Mouse (Mus musculus) frontal cortex, adult 2 months (tissue): Measurements from ENCODE around the gene Kdm6b. TPM values are rescaled to one million over a fixed set of nuclear protein-coding genes. Genes with fewer than 3 reads are reported as not detected.

ENCODE experiments used
- DNase-seq, 2 experiments: peaks; one replicate each; pipeline ENCODE4 v3.0.0; 2022; ENCODE audit warnings: low spot score in 1 of 2; ENCODE audit errors: extremely low spot score in 1 of 2
- polyA plus RNA-seq: library from polyadenylated mRNA; depleted of rRNA; stranded (reverse); fragments of >200 nt; gene quantifications from 2 replicates; pipeline ENCODE4 v1.2.3, GENCODE M21; 2012; rRNA removed

Kdm6b gene
- polyA plus RNA-seq: 12.3 and 12.7 TPM in 2 replicates

DNA sequence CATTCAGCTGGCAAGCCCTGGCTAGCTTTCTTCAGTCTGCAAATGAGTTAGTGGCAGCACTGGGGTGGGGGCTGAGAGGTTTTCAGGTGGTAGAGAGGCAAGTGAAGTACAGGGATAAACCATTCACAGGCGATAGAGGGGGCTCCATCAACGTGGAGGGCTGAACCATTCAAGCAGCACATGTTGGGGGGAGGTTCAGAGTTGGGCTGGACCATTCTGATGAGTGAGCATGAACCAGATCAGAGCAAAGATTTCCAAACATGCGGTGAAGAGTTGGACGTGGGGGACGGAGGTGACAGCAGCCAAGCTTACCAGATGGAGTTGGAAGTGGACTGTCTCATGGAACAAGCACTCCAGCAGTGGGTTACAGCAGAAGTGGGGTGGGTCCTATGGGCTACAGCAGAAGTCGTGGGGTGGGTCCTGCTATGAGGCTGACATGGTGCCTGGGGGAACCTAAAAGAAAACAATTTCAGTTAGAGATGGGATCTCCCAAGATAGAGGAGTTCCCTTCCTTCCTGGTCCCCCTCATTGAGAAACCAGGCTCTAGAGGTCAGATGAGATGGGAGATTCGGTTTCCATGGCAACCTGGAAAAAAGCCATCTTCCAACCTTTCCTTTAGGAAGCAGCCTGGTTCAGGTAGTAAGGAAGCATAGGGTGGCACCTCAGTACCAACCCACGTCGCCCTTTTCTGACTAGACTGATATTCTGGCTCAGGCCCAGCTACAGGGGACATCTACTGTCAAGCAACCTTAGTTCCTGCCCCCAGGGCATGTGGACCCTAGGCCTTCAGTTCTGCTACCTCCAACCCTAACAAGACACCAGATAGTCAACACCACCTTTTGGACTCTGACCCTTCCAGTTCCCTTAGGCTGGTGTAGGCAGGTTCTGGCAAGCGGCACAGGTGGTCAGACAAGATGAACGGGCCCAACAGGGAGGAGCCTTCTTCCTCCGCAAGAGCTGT lies at the start of gene Kdm6b:
Gene Kdm6b (minus strand): TSS at position 455 of the 961 bp plus-strand sequence.
- peak in 1 of 2 experiments; percentile 75 for DNase-seq

- DNase-seq: no peak
Measured at GRCm38 (mm10) chr11:69461568-69461967, 48.1 kb upstream of the Kdm6b start.

GRCm38 (mm10) chr11:69459883-69460282 lies 46.4 kb upstream of the Kdm6b start:
- DNase-seq: no peak

DNA sequence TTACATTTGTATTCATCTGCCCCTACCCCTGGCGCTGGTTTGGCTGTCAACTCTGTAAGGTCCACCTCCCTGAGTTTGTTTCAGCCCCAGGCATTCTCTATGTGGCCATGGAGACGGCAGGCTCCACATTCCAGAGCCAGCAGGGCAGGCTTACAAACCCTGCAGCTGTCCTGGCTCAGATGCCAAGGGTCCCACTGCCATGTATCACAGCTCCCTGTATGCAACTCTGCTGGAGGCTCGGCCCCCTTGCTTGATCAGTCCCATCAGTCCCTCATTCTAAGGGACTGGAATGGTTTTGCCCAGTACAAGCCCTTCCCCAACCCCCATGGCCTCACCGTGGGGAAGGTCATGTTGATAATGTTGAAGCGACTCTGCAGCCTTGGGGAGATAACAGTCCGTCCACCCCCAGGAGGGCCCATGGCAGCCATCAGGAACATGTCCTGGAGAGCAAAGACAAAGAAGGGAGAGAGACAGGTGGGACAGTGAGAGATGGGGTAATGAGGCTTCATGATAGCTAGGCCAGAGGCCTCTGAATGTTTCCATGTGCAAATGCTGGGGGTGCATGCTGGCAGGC lies 43.6 kb upstream of the Kdm6b start:
- no peak for DNase-seq

DNA sequence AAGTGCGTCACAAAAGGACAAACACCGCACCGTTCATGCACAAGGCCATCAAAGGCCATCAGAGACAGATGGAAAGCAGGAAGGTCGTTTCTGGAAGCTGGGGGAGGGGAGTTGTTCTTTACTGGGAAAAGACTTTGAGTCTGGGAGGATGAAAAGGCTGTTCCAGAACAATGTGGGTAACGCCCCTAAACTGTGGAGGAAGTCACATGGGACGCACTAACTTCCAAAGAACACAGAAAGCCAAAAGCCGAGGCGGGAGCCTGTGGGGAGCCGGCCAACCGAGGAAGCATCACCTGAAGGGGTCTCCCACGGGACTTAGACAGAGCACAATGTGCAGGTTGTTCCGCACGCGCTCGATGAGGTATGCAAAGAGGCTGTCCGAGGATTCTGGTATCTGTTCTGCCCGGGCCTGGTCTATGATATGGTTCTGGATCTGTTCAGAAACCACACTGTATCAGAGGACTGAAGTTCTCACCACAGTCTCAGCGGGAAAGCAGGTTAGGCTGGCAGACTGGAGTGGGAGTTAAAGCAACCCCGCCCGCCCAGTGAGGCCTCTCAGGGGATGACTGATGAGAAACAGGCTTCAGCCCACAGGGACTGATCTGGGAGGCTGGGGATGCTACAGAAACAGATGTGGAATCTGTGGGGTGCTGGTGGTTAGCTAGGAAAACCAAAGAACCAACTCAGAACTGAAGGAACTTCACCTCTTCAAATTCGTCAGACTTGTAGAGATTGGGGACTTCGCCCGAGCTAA lies 38.8 kb upstream of the Kdm6b start:
- peak in 1 of 2 experiments; percentile 39 for DNase-seq

- DNase-seq: no peak
Measured at GRCm38 (mm10) chr11:69447299-69447698, 33.8 kb upstream of the Kdm6b start.

- DNase-seq: no peak
Measured at GRCm38 (mm10) chr11:69443328-69443727, 29.9 kb upstream of the Kdm6b start.

DNA sequence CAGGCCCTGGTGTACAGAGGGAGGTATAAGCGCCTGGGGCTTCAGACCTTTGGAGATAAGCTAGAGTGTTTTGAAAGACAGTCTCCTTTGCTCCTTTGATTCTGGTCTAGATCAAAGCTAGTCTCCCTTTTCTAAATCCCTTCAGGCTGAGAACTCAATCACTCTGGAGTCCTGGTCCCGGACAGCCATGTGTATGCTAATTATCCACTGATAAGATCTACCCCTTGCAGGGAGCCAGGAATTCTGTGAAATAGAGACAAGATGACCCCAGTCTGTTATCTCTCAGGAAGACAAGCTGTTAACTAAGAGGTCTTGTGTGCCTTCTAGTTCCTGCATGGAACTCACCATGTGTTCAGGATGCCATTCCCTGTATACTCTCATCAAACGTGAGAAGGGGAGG lies 23.8 kb upstream of the Kdm6b start:
- DNase-seq: no peak

DNA sequence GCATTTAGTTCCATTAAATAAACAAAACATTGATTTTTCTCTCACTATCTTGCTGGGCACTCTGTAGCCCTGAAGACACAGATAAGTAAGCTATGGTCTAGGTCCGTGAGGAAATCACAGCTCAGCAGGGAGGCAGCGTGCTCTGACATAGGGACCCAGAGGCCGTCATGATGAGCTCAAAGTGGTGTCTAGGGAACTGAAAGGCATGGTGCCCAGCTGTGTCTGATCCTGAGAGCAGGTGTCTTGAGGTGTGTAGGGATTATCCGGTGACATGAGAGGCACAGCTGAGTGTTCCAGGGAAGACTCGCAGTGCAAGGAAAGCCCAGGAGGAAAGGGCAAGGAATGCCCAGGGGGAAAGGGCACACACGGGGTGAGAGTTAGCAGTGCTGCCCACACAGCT lies 19.7 kb upstream of the Kdm6b start:
- DNase-seq: no peak

DNA sequence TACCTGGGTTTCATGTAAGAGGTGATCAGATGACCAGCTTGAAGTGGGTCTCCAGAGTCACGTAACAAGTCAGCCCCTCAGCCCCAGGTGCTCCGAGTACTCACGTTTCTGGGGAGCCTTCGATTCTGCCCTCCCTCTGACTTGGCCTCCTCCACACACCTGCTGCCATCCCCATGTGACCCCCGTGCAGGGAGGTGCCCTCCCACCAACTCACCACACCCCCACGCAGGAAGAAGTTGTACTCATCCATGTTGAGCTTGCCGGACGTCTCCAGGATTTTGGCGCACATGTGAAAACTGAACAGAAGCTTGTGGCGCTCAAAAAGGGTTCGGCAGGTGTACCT lies 19.1 kb upstream of the Kdm6b start:
- DNase-seq: no peak

DNA sequence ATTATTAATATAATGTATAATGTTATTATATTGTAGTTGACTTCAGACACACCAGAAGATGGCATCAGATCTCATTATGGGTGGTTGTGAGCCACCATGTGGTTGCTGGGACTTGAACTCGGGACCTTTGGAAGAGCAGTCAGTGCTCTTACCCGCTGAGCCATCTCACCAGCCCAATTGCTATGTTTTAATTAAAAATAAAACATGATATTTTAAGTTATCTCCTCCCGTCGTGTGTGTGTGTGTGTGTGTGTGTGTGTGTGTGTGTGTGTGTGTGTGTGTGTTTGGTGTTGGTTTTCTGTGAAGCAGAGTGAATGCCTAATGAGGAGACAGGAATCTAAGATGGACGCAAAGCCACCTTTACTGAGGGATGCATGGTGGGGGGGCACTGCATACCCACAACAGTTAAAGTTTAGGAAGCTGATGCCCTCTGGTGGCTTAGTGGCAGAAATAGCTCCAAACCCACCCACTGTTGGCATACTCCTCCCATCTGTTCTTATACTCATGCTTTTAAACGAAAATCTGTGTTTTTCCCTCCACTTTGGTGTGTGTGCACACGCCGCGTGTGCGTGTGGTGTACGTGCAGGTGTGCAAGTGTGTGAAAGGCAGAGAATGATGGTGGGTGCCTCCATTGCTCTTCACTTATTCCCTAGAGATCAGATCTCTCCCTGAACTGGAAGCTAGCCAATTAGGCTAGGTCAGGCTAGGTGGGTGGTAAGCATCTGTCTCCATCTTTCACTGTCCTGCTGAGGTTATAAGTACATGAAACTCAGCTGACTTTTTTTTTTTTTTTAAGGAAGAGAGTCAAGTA lies 18.6 kb upstream of the Kdm6b start:
- peak; percentile 67 to 88 for DNase-seq

GRCm38 (mm10) chr11:69430631-69431030 lies 17.2 kb upstream of the Kdm6b start:
- DNase-seq: no peak

GRCm38 (mm10) chr11:69429313-69429712 lies 15.8 kb upstream of the Kdm6b start:
- no peak for DNase-seq

DNA sequence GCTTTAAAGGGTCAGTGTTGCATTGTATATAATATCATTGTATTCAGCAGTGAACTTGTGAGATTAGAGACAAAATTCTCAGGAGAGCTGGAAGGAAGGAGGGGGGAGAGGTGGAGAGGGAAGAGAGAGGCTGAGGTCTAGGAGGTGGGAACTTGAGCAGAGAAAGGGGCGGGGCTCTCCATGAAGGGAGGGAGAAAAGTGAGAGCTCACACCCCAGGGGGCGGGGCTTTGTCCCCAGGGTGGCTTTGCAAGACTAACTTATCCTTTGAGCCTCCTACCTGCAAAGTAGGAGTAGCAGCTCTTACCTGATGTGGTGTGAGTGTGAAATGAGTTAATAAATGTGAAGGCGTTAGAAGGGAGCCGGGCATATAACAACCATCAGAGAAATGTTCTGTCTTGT lies 15.3 kb upstream of the Kdm6b start:
- DNase-seq: no peak

DNA sequence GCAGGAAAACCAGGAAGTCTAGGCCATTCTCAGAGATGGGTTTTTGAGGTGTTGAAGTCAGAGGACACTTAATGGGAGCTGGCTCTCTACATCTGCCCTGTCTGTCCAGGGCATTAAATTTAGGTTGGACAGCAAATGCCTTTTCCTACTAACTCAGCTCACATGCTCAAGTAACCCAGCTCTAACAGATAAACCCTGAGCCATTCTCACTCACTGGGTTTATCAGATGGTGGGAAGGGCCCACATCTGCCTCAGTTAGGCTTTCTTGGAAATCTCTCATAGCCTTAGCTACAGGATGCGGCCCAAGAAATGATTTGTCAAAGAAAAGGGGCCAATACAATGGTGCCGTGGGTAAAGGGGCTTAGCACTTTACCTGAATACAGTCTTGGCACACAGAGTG lies 12.8 kb upstream of the Kdm6b start:
- no peak for DNase-seq

DNA sequence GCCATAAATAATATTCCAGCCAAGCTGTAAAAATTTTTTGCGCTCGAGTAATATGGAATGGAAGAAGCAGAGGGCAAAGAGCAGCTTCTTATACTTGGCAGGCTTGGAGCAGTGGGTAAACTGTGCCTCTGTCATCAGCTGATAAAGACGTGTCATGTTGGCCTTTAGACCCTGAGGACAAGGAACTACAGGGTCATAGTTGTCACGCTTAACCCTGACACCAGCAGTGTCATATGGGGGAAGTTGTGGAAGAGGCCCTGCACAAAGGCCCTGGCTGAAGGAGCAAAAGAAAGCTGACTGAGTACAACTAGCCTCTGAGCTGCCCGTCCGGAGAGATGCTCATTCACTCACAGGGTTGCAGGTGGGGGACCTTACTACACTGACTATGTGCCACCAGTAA lies 10.4 kb upstream of the Kdm6b start:
- no peak for DNase-seq

- DNase-seq: no peak
Measured at GRCm38 (mm10) chr11:69422842-69423241, 9.4 kb upstream of the Kdm6b start.

- DNase-seq: no peak
Measured at GRCm38 (mm10) chr11:69421131-69421977, 7.9 kb upstream of the Kdm6b start.

DNA sequence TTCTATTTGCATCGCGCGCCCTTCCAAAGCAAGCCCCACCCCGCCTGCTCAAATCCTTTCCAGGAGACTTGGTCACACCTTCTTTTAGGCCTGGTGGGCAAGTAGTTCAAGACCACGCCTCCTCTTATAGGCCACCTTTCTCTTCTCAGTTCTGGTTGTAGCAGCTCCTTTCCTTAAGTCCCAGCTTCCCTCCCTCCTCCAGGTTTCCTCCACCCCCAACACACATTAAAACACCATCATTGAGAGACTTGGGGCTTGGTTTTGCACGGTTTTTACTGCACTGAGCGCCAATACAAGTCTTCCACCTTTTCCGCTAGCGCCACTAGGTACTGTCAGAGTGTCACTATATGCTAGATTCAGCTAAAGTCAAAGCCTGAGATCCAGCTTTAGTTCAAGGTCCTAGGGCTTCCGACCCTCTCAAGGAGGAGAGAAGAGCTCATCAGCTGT lies 7.1 kb upstream of the Kdm6b start:
- DNase-seq: no peak
